Mouse (Mus musculus) CD8-positive naive resting alpha-beta T cell, adult 2 months (primary cell): ENCODE results near the gene Il15ra.

Source experiments
- DNase-seq, 2 experiments: peaks; one replicate each; pipeline ENCODE4 v3.0.0; 2022; ENCODE audit warnings: low read depth in 2 of 2, low spot score in 2 of 2

Gene Il15ra

DNA sequence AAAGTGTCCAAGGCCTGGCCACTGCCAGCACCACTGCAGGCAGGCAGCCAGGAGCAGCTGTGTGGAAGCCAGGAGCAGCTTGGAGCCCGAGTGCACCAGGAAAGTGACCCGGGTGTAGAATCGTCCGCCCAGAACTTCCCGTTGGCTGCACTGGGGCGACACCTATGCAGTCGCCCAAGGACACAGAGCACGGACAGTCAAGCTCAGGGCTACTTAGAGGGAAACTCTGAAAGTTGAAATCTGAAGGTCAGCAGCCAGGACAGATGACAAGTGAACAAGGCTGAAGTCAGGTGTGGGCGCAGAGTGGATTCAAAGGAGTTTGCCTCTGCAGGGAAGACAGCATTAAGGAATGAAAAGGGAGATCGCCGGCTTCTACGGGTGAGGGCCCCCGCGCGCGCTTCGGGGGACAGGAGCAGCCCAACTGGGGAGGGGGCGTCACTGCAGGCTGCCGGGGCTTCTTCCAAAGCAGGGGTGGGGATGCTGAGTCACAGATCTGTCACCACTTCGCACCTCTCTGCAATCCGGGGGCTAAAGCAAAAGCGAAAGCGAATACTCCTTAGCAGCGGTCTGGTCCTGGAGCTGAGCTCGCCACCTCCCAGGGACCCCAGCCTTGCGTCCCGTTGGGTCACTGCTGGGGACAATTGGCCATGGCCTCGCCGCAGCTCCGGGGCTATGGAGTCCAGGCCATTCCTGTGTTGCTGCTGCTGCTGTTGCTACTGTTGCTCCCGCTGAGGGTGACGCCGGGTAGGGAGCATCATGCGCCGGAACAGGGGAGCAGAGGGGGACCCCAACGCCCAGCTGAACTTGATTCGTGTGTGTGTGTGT is at the start of gene Il15ra:
Il15ra (plus strand) TSS at position 90 of the 825 bp plus-strand sequence.
- DNase-seq, result peak; percentile 35 to 48

DNA sequence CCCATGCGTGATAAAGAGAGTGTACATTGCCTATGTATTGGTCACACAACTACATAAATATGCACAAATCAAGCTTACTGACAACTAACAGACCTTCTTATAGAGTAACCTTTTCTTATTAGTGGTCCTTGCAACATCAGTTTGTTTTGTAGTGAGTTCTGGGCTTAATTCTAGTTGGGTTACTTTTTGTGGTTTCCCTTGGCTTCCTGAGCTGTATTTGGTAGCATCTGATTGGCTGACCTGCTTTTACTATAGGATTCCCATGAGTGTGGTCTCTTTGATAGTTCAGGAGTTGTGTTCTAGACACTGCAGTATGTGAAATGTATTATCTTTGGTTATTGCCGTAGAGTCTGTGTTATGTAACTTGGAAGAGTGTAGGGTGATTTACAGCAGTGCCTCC is 47.5 kb upstream of the Il15ra start:
- no peak for DNase-seq

GRCm38 (mm10) chr2:11659263-11659662 is 45.8 kb upstream of the Il15ra start:
- no peak for DNase-seq

- no peak for DNase-seq
These were observed 42.8 kb upstream of the Il15ra start for GRCm38 (mm10) chr2:11662143-11662906.

DNA sequence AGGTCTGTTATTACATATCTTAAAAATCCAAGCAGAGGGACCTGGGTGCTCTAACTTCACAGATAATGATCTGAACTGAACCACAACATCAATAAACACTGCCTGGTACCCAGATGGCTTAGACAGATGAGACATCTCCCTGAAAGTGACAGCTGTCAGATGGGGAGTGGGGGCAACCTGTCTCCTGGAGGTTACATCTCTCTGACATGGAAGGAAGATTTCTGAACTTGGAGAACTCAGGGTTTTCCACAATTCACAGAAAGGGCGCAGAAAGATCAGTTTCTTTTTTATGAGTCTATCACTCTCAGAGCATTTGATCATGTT is 42.2 kb upstream of the Il15ra start:
- DNase-seq, result no peak

DNA sequence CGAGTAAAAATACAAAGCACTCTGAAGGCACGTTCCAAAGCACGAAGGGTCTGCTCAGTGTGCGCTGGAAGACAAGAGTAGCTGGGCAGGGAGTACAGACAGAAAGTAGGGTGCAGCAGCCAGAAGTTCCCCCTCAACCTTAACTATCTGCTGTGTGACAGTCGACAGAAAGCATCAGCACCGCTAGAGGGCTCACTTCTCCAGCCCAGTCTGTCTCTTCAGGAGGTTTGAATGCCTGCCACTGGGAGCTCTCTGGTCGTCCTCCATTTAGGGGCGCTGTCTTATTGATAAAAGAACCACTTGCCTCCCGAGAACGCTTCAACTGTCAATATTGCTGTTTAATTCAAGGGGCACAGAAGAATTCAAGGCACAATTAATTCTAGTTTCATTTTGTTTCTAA is 41.1 kb upstream of the Il15ra start:
- DNase-seq, result peak; percentile 77 to 84

GRCm38 (mm10) chr2:11664367-11664766 is 40.7 kb upstream of the Il15ra start:
- DNase-seq, result no peak

GRCm38 (mm10) chr2:11664806-11665205 is 40.3 kb upstream of the Il15ra start:
- DNase-seq, result no peak

GRCm38 (mm10) chr2:11665326-11665725 is 39.8 kb upstream of the Il15ra start:
- no peak for DNase-seq

DNA sequence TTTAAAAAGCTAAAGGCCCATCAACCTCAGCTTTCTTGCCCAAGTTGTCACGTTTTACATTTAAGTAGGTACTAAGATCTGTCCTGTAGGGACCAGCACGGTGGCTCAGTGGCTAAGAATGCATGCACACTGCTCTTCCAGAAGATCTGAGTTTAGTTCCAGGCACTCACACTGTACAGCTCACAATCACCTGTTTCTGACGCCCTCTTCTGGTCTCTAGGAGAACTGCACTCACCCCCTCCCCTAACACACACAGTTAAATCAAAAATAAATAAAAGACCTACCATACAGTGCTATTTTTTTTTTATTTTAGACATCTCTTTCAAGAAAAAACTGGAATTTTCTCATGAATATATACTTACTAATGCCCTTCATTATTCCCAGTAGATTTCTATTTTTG is 32.9 kb upstream of the Il15ra start:
- DNase-seq, result peak; percentile 57 to 63

DNA sequence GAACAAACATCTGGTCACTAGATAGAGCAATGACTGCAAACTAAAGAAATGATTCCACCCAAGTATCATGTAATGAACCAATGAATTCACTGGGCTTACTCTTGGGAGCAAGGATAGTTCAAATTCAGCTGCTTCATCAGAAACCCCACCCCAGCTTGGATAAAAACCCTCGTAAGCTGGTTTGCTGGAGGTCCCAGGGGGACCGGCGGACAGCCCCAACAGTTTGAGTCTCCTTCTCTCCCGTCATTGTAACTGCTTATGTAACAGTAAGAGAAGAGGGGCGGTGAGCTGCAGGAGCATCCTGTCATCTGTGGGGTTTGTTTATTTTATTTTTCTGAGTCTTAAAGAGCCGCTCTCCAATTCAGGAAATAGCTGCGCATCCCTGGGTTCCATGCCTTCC is 25.5 kb upstream of the Il15ra start:
- DNase-seq, result no peak

- DNase-seq, result no peak
These were observed 22.4 kb upstream of the Il15ra start for GRCm38 (mm10) chr2:11682712-11683111.

GRCm38 (mm10) chr2:11686512-11686911 is 18.6 kb upstream of the Il15ra start:
- DNase-seq, result no peak

DNA sequence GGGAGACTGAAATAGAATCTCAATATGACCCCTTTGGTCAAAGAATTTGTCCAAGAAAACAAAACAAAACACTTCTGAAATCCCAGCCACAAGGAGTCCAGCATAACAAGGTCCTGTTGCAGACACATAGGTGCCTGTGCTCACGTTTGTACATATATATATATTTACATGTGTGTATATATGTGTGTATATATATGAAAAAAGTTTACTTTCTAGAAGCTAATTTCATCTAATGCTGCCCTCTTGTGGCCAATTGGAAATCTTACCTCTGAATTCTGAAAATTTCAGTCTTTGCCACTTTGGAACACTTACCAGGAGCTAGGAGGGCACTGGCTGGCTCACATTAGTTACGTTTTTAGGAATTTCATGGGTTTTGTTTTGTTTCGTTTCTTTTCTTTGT is 17.7 kb upstream of the Il15ra start:
- peak in 1 of 2 experiments; percentile 32 for DNase-seq

GRCm38 (mm10) chr2:11690201-11690890 is 14.7 kb upstream of the Il15ra start:
- DNase-seq, result no peak

DNA sequence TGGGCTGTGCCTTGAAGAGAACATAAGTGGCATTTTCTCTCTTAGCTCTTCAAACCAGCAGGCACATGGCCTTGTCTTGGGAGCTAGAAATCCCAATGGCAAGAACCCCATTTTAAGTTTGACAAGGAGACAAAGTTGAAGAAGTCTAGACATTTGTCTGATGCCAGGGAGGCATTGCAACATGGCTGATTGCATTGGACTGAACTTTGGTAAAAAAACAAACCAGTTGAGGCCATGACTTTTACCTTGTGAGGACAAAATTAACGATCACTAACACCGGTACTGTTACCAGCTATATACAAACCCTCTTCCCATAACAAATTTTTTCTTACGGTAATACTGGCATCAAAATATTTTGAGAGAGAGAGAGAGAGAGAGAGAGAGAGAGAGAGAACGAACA is 11.7 kb upstream of the Il15ra start:
- DNase-seq, result no peak

- DNase-seq, result no peak
These were observed 11.0 kb upstream of the Il15ra start for GRCm38 (mm10) chr2:11694104-11694503.

DNA sequence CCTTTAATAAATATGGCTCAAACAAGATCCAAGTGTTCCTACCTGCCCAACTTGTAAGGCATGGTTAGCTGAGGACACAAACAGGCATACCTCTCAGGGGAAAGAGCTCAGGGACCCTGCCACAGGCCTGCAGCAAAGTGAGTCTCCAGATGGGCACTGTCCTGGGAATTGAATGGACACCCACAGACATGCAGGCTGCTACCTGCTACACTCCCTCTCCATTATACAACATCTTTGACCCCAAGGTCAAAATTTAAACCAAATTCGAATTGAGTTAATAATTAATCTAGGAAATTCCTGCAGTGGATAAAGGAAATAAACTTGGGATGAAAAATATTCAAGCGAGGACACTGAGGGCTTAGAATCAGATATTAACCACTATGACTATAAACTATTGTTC is 9.2 kb upstream of the Il15ra start:
- DNase-seq, result no peak

GRCm38 (mm10) chr2:11698994-11699393 is 6.1 kb upstream of the Il15ra start:
- no peak for DNase-seq

GRCm38 (mm10) chr2:11699905-11700304 is 5.2 kb upstream of the Il15ra start:
- DNase-seq, result no peak

- DNase-seq, result no peak
These were observed 1.1 kb downstream of the Il15ra start for GRCm38 (mm10) chr2:11706030-11706745.
